Mouse (Mus musculus) forebrain, embryonic 12.5 days (tissue): ENCODE results near the gene Noa1. TPM values are rescaled to one million over a fixed set of nuclear protein-coding genes. Genes with fewer than 3 reads are reported as not detected.
A peak's percentile ranks its signal among the peaks of the same experiment; 100 is the strongest.

Experiments used
- ATAC-seq: fragments of 200-750 bp; cut with Nextera tagmentation; 2 replicates; pipeline ENCODE4 v1.8.0; 2017; ENCODE audit warnings: moderate TSS enrichment; ENCODE audit not compliant: low FRiP score
- H3K27ac ChIP-seq: fragments of 300-500 bp; sonication (generic); 2 replicates; pipeline ENCODE4 v1.5.1; 2016; ENCODE audit warnings: mild to moderate bottlenecking
- H3K27me3 ChIP-seq: fragments of 300-500 bp; sonication (generic); 2 replicates; pipeline ENCODE4 v1.6.1; 2016; ENCODE audit warnings: mild to moderate bottlenecking
- H3K36me3 ChIP-seq: fragments of 300-500 bp; sonication (generic); replicated peaks from 2 replicates; pipeline ENCODE4 v1.6.1; 2016; ENCODE audit warnings: mild to moderate bottlenecking
- H3K4me1 ChIP-seq: fragments of 300-500 bp; sonication (generic); 2 replicates; pipeline ENCODE4 v1.6.1; 2016
- H3K4me2 ChIP-seq: fragments of 300-500 bp; sonication (generic); 2 replicates; pipeline ENCODE4 v1.6.1; 2016; ENCODE audit warnings: mild to moderate bottlenecking, moderate library complexity
- H3K4me3 ChIP-seq: fragments of 300-500 bp; sonication (generic); replicated peaks from 2 replicates; pipeline ENCODE4 v1.5.1; 2016; ENCODE audit warnings: mild to moderate bottlenecking
- H3K9ac ChIP-seq: fragments of 300-500 bp; sonication (generic); 2 replicates; pipeline ENCODE4 v1.6.1; 2016; ENCODE audit warnings: mild to moderate bottlenecking
- H3K9me3 ChIP-seq: fragments of 300-500 bp; sonication (generic); 2 replicates; pipeline ENCODE4 v1.6.1; 2016
- WGBS: fragments of 180-500 bp; shearing (Covaris S2); methylation state at CpG from one replicate; pipeline ENCODE4 v1.1.7; 2016; 5-methylcytosine and 5-hydroxymethylcytosine counted together
- microRNA-seq: library from miRNA; unstranded; fragments of <30 nt; microRNA quantifications from one replicate; pipeline ENCODE4, GENCODE M21; 2017
- polyA plus RNA-seq: library from polyadenylated mRNA; unstranded; fragments of >200 nt; fragmentation: Nextera tagmentation; extraction: Ambion mirVana; gene quantifications from 2 replicates; pipeline ENCODE4 v1.2.1, GENCODE M21; 2016

The Noa1 gene
- polyA plus RNA-seq, 1 experiment from 2014 or later: 37.5 TPM

DNA sequence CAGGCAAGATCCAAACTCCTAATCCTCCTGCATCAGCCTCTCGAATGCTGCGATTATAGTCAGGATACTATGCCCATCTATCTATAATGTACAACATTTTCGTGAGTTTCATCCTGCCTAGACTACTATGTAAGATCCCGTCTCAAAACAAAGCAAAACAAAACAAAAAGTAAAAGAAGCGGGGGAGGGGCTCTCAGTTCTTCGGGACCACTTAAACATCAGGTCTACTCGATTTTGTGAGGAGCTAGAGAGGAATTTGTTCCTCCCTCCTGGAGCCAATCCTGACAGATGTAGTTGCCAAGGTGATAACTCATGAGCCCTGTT lies 64.5 kb downstream of the Noa1 start:
- Histone ChIP-seq H3K27me3 (no peaks in the 10 kb centered on the region), H3K4me2 (peak overlapping the region; percentile 39), H3K4me1 (peaks cover 12% of the 10 kb centered on the region), H3K36me3 (no peaks in the 10 kb centered on the region), H3K9ac (no peak overlapping the region), H3K27ac (peak overlapping the region; percentile 54), H3K4me3 (peak overlapping the region; percentile 3; the same call in 1 of the 2 replicates), H3K9me3 (no peaks in the 10 kb centered on the region)
- 0 out of 2 replicates have a peak, but pooled peaks have one; percentile 49 for ATAC-seq
- 37% methylated on average over 7 of the region's 7 CpGs for WGBS

DNA sequence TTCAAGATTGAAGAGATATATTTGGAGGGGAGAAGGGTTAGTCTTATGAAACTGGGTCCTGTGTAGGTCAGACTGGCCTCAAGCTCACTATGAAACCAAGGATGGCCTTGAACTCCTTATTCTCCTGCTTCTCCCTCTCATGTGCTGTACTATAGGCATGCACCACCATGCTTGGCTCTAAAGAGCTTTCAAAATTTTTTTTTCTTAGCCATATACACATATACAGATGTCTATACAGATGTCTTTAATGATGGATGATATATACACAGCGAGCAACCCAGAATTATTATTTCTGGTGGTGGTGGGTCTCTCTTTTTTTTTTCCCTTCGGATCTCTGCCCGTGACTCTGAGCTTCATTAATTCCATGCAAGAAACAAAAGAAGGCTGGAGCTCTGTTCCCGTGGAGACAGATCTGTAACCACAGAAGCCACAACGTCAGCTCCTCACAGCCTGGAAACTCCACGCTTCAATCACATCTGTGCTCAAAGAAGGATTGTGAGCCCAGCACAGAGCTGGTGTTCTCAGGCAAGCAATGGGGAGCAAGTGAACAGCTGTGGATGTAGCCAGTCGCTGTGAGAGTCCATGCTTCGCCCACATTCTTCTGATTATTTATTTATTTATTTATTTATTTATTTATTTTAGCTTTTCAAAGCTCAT lies 65.4 kb downstream of the Noa1 start:
- Histone ChIP-seq H3K27me3 (no peaks in the 10 kb centered on the region), H3K4me1 (peaks cover 12% of the 10 kb centered on the region), H3K4me2 (no peak overlapping the region), H3K4me3 (no peak overlapping the region), H3K9me3 (no peaks in the 10 kb centered on the region), H3K27ac (no peak overlapping the region), H3K9ac (no peak overlapping the region), H3K36me3 (no peaks in the 10 kb centered on the region)
- peak; percentile 61; the same call in 1 of the 2 replicates for ATAC-seq
- 44% methylated on average over 8 of the region's 8 CpGs for WGBS

Small RNAs within 50 kb of the gene (microRNA-seq; reads per million reads assigned to microRNA genes)
- not detected for gene Mir5098

Other genes starting within 250 kb of the Noa1 start
- gene Hopx, start 195.0 kb downstream of the Noa1 start, polyA plus RNA-seq: 1.0 and 1.1 TPM in 2 replicates
- 0.73 and 0.75 TPM in 2 replicates for gene Spink2, start 98.6 kb downstream of the Noa1 start, polyA plus RNA-seq
- 19.7 and 22.2 TPM in 2 replicates for gene Rest, start 44.6 kb downstream of the Noa1 start, polyA plus RNA-seq
- 102 and 109 TPM in 2 replicates for gene Polr2b, start 63 bp upstream of the Noa1 start, polyA plus RNA-seq
- gene Igfbp7, start 98.0 kb upstream of the Noa1 start, polyA plus RNA-seq: 28.1 and 28.9 TPM in 2 replicates